Mouse (Mus musculus): Measurements from ENCODE around the gene Selenop.

Selenop gene

GRCm38 (mm10) chr15:3319929-3320328, 51.6 kb downstream of the Selenop start:
- in situ Hi-C loops (cut with MboI; ENCODE audit: low pct_unique_long_range_greater_than_20kb in 1 of 2, low sequenced_read_pairs in 2 of 2, unreplicated experiment in 1 of 2) = no loop called here

GRCm38 (mm10) chr15:3323041-3323440, 54.7 kb downstream of the Selenop start:
- in situ Hi-C loops (cut with MboI; ENCODE audit: low pct_unique_long_range_greater_than_20kb in 1 of 2, low sequenced_read_pairs in 2 of 2, unreplicated experiment in 1 of 2) = no loop called here

Data from mouse embryonic stem cell (cell line).